Mouse (Mus musculus): ENCODE measurements at regions not wholly inside any gene's neighbourhood (a gene's known extent, or its start where the extent isn't known, plus 50 kb on each side); places are given as distances from the start of the nearest gene placed in this dataset.

DNA sequence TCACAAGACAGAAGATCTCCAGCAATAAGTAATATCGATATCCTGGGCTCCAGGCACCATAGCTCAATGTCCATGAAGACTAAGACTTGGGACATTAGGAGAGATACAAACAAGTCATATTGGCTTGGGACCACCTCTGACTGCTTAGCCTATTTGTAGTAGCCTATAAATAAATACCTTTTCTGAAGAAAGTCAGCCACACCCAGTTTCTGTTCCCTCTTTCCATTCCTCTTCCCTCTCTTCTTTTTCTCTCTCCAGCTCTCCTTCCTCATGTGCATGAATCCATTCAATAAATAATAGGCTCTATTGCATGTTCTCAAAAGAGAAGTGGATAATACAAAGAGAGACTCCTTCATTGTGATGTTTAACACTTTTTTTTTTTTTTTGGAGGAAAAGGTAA, 364.8 kb upstream of the Dynlrb2 start:
- Histone ChIP-seq H3K27me3 (ENCODE audit: control insufficient read depth, insufficient read depth, low read length) (no peaks in the 10 kb centered on the region), H3K36me3 (ENCODE audit: control insufficient read depth, insufficient read depth, low read length) (no peaks in the 10 kb centered on the region), H3K4me1 (ENCODE audit: control insufficient read depth, insufficient read depth, low read length) (no peaks in the 10 kb centered on the region), H3K27ac (ENCODE audit: control insufficient read depth, insufficient read depth, low read depth, low read length) (no peak overlapping the region), H3K4me3 (ENCODE audit: control insufficient read depth, low read depth, low read length) (no peak overlapping the region)
- no peak for TF ChIP-seq CTCF (IDR thresholded peaks at IDR 0.05; ENCODE audit: control insufficient read depth, insufficient read depth, insufficient replicate concordance, low read depth, low read length)
- no peak for TF ChIP-seq POLR2A (IDR thresholded peaks at IDR 0.05; ENCODE audit: control insufficient read depth, low read depth, low read length)

DNA sequence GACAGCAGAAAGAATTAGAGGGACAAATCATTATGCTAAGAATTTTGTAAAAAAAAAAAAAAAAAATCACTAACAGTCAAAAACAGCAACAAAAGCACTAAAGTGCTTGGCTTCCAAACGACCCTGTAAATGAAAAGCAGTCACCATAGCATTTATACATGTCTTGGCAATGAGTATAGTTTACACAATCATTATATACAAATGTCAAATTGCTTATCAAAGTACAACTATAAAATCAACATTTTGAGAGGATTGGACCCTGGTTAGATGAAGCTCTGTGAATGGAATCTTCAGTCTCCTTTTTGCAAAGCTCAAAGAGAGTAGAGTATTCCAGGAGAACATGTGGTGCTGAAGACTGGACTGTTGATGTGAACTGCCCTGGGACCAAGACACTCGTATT, 367.0 kb upstream of the Dynlrb2 start:
- Histone ChIP-seq H3K4me1 (ENCODE audit: control insufficient read depth, insufficient read depth, low read length) (no peaks in the 10 kb centered on the region), H3K27me3 (ENCODE audit: control insufficient read depth, insufficient read depth, low read length) (no peaks in the 10 kb centered on the region), H3K27ac (ENCODE audit: control insufficient read depth, insufficient read depth, low read depth, low read length) (no peak overlapping the region), H3K36me3 (ENCODE audit: control insufficient read depth, insufficient read depth, low read length) (no peaks in the 10 kb centered on the region), H3K4me3 (ENCODE audit: control insufficient read depth, low read depth, low read length) (no peak overlapping the region)
- TF ChIP-seq CTCF (IDR thresholded peaks at IDR 0.05; ENCODE audit: control insufficient read depth, insufficient read depth, insufficient replicate concordance, low read depth, low read length) = no peak
- TF ChIP-seq POLR2A (IDR thresholded peaks at IDR 0.05; ENCODE audit: control insufficient read depth, low read depth, low read length) = no peak

DNA sequence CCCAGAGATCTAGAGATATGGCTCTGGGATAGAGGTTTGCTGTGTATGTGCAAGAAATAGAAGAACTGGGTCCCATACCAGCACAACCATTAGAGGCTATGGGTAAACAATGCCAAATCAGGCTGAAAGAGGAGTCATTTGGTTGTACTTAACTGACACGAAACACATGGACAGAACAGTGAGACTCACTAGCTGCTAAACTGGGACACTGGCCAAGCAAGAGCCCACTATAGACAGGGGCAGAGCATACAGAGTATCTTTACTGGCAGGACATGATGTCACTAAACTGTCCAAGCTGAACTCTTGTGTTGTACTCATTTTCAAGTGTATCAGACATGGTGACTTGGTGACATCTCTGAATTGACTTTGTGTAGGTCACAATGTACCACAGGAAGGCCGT, 371.3 kb upstream of the Dynlrb2 start:
- Histone ChIP-seq H3K36me3 (ENCODE audit: control insufficient read depth, insufficient read depth, low read length) (no peaks in the 10 kb centered on the region), H3K27ac (ENCODE audit: control insufficient read depth, insufficient read depth, low read depth, low read length) (no peak overlapping the region)
- no peak for TF ChIP-seq CTCF (IDR thresholded peaks at IDR 0.05; ENCODE audit: control insufficient read depth, insufficient read depth, insufficient replicate concordance, low read depth, low read length)
- TF ChIP-seq POLR2A (IDR thresholded peaks at IDR 0.05; ENCODE audit: control insufficient read depth, low read depth, low read length) = no peak

DNA sequence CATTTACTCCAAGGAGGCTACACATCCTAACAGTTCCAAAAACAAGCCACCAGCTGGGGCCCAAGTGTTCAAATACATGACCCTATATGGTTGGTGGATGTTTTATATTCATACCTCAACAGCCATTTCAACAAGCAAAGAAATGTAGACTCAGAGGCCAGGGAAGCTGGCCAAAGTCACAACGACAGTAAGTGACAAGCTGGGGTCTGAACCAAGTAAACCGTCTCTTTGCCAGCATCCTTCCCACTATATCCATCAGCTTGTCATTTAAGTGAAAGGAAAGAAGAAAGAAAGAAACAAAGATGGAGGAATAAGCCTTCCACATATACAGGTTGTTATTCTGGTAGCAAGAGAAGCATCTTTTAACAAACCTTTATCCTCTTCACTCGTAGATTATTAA, 371.7 kb upstream of the Dynlrb2 start:
- Histone ChIP-seq H3K4me1 (ENCODE audit: control insufficient read depth, insufficient read depth, low read length) (no peaks in the 10 kb centered on the region), H3K4me3 (ENCODE audit: control insufficient read depth, low read depth, low read length) (no peak overlapping the region), H3K27me3 (ENCODE audit: control insufficient read depth, insufficient read depth, low read length) (no peaks in the 10 kb centered on the region), H3K27ac (ENCODE audit: control insufficient read depth, insufficient read depth, low read depth, low read length) (no peak overlapping the region), H3K36me3 (ENCODE audit: control insufficient read depth, insufficient read depth, low read length) (no peaks in the 10 kb centered on the region)
- TF ChIP-seq POLR2A (IDR thresholded peaks at IDR 0.05; ENCODE audit: control insufficient read depth, low read depth, low read length) (no peak), CTCF (IDR thresholded peaks at IDR 0.05; ENCODE audit: control insufficient read depth, insufficient read depth, insufficient replicate concordance, low read depth, low read length) (no peak)

More for the DNA sequence above, 371.3 kb upstream of the Dynlrb2 start:
- H3K4me1 ChIP-seq (ENCODE audit: control insufficient read depth, insufficient read depth, low read length) = no peaks in the 10 kb centered on the region
- H3K27me3 ChIP-seq (ENCODE audit: control insufficient read depth, insufficient read depth, low read length) = no peaks in the 10 kb centered on the region
- H3K4me3 ChIP-seq (ENCODE audit: control insufficient read depth, low read depth, low read length) = no peak overlapping the region

DNA sequence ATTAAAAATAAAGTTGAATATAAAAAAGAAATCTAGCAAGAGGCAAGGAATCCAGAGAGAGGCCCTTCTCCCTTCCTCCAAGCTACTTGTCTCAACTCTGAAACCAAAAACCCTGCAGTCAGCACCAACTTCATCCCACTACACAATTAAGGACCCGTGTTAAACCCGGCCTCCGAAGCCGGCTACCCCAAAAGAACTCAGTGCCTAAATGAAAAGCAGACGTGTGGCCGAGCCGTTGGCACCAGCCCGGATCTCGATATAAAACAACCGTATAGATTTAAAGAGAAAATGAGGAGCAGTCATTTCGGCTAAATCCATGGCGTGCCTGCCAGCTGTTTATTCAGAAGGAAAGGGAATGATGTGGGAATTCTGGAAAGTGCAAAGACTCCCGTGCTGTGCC, 384.7 kb upstream of the Dynlrb2 start:
- Histone ChIP-seq H3K4me1 (ENCODE audit: control insufficient read depth, insufficient read depth, low read length) (peaks cover 11% of the 10 kb centered on the region), H3K27ac (ENCODE audit: control insufficient read depth, insufficient read depth, low read depth, low read length) (no peak overlapping the region), H3K4me3 (ENCODE audit: control insufficient read depth, low read depth, low read length) (no peak overlapping the region), H3K27me3 (ENCODE audit: control insufficient read depth, insufficient read depth, low read length) (no peaks in the 10 kb centered on the region), H3K36me3 (ENCODE audit: control insufficient read depth, insufficient read depth, low read length) (no peaks in the 10 kb centered on the region)
- no peak for TF ChIP-seq POLR2A (IDR thresholded peaks at IDR 0.05; ENCODE audit: control insufficient read depth, low read depth, low read length)
- no peak for TF ChIP-seq CTCF (IDR thresholded peaks at IDR 0.05; ENCODE audit: control insufficient read depth, insufficient read depth, insufficient replicate concordance, low read depth, low read length)

DNA sequence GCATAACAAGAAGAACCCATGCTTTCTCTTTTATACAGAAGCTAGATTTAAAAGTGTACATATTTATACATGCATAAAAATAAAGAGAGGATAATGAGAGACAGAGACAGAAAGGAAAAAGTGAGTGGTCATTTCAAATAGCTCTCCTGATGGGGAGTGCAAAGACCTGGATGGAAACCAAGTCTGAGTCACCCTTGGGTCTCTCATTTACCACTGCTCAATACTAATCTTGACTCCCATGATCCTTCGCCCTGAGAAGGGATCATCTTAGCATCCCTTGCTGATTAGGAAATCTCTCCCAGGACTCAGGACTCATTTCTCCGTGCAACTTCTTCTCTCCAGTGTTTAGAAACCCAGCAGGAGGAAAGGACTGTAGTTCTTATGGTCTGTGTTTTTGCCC, 386.9 kb upstream of the Dynlrb2 start:
- TF ChIP-seq CTCF (IDR thresholded peaks at IDR 0.05; ENCODE audit: control insufficient read depth, insufficient read depth, insufficient replicate concordance, low read depth, low read length) (no peak), POLR2A (IDR thresholded peaks at IDR 0.05; ENCODE audit: control insufficient read depth, low read depth, low read length) (no peak)
- no peak overlapping the region for H3K27ac ChIP-seq (ENCODE audit: control insufficient read depth, insufficient read depth, low read depth, low read length)

DNA sequence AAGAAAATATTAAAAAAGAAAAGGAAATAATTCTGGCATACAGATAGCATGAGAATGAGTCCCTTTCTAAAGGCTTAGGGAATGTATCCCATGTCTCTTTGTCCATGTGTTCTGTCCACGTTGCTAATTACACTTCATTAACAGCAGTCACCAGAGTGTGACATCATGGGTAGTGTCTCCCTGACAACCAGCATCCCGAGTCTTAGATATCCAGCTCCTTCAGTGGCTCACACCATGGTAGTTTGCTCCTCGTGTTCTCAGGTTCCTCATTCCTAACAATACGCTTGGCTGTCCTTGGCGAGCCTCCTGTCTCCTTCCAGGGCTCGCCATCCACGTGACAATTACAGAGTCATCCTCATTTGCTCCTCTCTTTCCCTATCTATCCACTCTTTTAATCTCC, 388.1 kb upstream of the Dynlrb2 start:
- TF ChIP-seq CTCF (IDR thresholded peaks at IDR 0.05; ENCODE audit: control insufficient read depth, insufficient read depth, insufficient replicate concordance, low read depth, low read length) (no peak), POLR2A (IDR thresholded peaks at IDR 0.05; ENCODE audit: control insufficient read depth, low read depth, low read length) (no peak)
- no peak overlapping the region for H3K4me3 ChIP-seq (ENCODE audit: control insufficient read depth, low read depth, low read length)
- peaks cover 5% of the 10 kb centered on the region; the same call in 1 of the 2 replicates for H3K4me1 ChIP-seq (ENCODE audit: control insufficient read depth, insufficient read depth, low read length)
- no peaks in the 10 kb centered on the region for H3K27me3 ChIP-seq (ENCODE audit: control insufficient read depth, insufficient read depth, low read length)
- no peaks in the 10 kb centered on the region for H3K36me3 ChIP-seq (ENCODE audit: control insufficient read depth, insufficient read depth, low read length)
- no peak overlapping the region for H3K27ac ChIP-seq (ENCODE audit: control insufficient read depth, insufficient read depth, low read depth, low read length)

More for the DNA sequence above, 386.9 kb upstream of the Dynlrb2 start:
- H3K36me3 ChIP-seq (ENCODE audit: control insufficient read depth, insufficient read depth, low read length) = no peaks in the 10 kb centered on the region
- no peak overlapping the region for H3K4me3 ChIP-seq (ENCODE audit: control insufficient read depth, low read depth, low read length)
- no peaks in the 10 kb centered on the region for H3K27me3 ChIP-seq (ENCODE audit: control insufficient read depth, insufficient read depth, low read length)
- H3K4me1 ChIP-seq (ENCODE audit: control insufficient read depth, insufficient read depth, low read length) = peaks cover 5% of the 10 kb centered on the region; the same call in 1 of the 2 replicates
